Mouse (Mus musculus) cerebellum, adult 2 months (tissue): ENCODE measurements around the gene Topors. TPM values are rescaled to one million over a fixed set of nuclear protein-coding genes. Genes with fewer than 3 reads are reported as not detected.

Source experiments
- DNase-seq, 2 experiments: peaks; one replicate each; pipeline ENCODE4 v3.0.0; 2021
- H3K27ac ChIP-seq: fragments of 200-500 bp; 2 replicates; pipeline ENCODE4 v1.5.1; 2012; ENCODE audit warnings: low read length, control low read depth, inconsistent platforms; ENCODE audit not compliant: insufficient read depth
- H3K27me3 ChIP-seq: fragments of 200-500 bp; 2 replicates; pipeline ENCODE4 v1.6.1; 2012; ENCODE audit warnings: inconsistent platforms, mild to moderate bottlenecking, low read length, moderate library complexity; ENCODE audit not compliant: control insufficient read depth, insufficient read depth
- H3K4me1 ChIP-seq: fragments of 200-500 bp; 2 replicates; pipeline ENCODE4 v1.6.1; 2011; ENCODE audit warnings: low read length; ENCODE audit not compliant: control insufficient read depth, insufficient read depth
- H3K4me3 ChIP-seq: fragments of 200-500 bp; replicated peaks from 2 replicates; pipeline ENCODE3; 2011; ENCODE audit warnings: mild to moderate bottlenecking, low read depth, low read length, control low read depth; ENCODE audit not compliant: insufficient read depth
- CTCF ChIP-seq: fragments of 200-500 bp; IDR thresholded peaks from 2 replicates; pipeline ENCODE4 v1.5.1; 2011; ENCODE audit warnings: low read depth, mild to moderate bottlenecking, control low read depth, low read length, moderate library complexity, borderline replicate concordance; ENCODE audit not compliant: insufficient read depth
- POLR2A ChIP-seq: fragments of 200-500 bp; IDR thresholded peaks from 2 replicates; pipeline ENCODE4 v1.6.1; 2011; ENCODE audit warnings: low read length, control low read depth, borderline replicate concordance; ENCODE audit not compliant: insufficient read depth
- WGBS: fragments of 180-500 bp; shearing (Covaris S2); methylation state at CpG from one replicate; pipeline ENCODE4 v1.1.7; 2018; 5-methylcytosine and 5-hydroxymethylcytosine counted together
- polyA plus RNA-seq: library from polyadenylated mRNA; depleted of rRNA; stranded (reverse); fragments of >200 nt; gene quantifications from 2 replicates; pipeline ENCODE4 v1.2.3, GENCODE M21; 2012

Gene Topors
- polyA plus RNA-seq, 1 experiment, result 12.3 TPM

- TF ChIP-seq CTCF (no peak), POLR2A (no peak)
- Histone ChIP-seq H3K4me1 (no peaks in the 10 kb centered on the region), H3K27ac (no peak overlapping the region), H3K27me3 (no peaks in the 10 kb centered on the region), H3K4me3 (no peak overlapping the region)
- WGBS, result 95% methylated on average over 7 of the region's 7 CpGs
- DNase-seq, result no peak
Measured at GRCm38 (mm10) chr4:40233062-40233664, 36.5 kb downstream of the Topors start.

GRCm38 (mm10) chr4:40229723-40230122, 39.9 kb downstream of the Topors start:
- 86% methylated on average over 6 of the region's 6 CpGs for WGBS

DNA sequence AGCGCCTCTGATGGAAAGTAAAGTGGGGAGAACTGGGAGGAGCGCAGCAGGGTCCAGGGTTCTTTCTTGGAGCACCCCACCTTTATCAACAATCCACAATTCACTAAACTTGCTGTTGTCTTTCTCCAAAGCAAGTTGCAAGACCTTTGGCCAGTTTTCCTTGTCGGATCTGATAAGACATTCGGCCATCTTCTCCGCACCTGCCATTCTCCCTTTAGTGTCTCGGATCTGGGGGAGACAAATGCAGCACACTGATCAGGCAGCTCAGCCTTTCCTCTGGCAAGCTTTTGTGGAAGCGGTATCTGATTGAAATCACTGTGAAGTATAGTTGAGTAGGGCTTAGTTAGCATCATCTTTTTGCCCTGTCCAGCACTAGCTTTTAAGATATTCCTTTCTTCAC, 41.8 kb downstream of the Topors start:
- DNase-seq, result no peak
- TF ChIP-seq CTCF (no peak), POLR2A (no peak)
- Histone ChIP-seq H3K27me3 (no peaks in the 10 kb centered on the region), H3K27ac (no peak overlapping the region), H3K4me3 (no peak overlapping the region), H3K4me1 (no peaks in the 10 kb centered on the region)
- 89% methylated on average over 7 of the region's 7 CpGs for WGBS

More at GRCm38 (mm10) chr4:40229723-40230122, 39.9 kb downstream of the Topors start:
- H3K27ac ChIP-seq, result no peak overlapping the region
- no peaks in the 10 kb centered on the region for H3K4me1 ChIP-seq
- no peaks in the 10 kb centered on the region for H3K27me3 ChIP-seq
- no peak overlapping the region for H3K4me3 ChIP-seq
- TF ChIP-seq CTCF (no peak), POLR2A (no peak)
- DNase-seq, result no peak

GRCm38 (mm10) chr4:40227131-40227530, 42.5 kb downstream of the Topors start:
- Histone ChIP-seq H3K27me3 (no peaks in the 10 kb centered on the region), H3K4me3 (no peak overlapping the region), H3K4me1 (no peaks in the 10 kb centered on the region), H3K27ac (no peak overlapping the region)
- 79% methylated on average over 11 of the region's 11 CpGs for WGBS
- TF ChIP-seq POLR2A (no peak), CTCF (no peak)
- no peak for DNase-seq

GRCm38 (mm10) chr4:40226095-40226494, 43.6 kb downstream of the Topors start:
- TF ChIP-seq POLR2A (no peak), CTCF (no peak)
- no peak for DNase-seq
- WGBS, result 75% methylated on average over 5 of the region's 5 CpGs
- no peak overlapping the region for H3K27ac ChIP-seq
- H3K4me3 ChIP-seq, result no peak overlapping the region
- no peaks in the 10 kb centered on the region for H3K27me3 ChIP-seq
- H3K4me1 ChIP-seq, result no peaks in the 10 kb centered on the region

DNA sequence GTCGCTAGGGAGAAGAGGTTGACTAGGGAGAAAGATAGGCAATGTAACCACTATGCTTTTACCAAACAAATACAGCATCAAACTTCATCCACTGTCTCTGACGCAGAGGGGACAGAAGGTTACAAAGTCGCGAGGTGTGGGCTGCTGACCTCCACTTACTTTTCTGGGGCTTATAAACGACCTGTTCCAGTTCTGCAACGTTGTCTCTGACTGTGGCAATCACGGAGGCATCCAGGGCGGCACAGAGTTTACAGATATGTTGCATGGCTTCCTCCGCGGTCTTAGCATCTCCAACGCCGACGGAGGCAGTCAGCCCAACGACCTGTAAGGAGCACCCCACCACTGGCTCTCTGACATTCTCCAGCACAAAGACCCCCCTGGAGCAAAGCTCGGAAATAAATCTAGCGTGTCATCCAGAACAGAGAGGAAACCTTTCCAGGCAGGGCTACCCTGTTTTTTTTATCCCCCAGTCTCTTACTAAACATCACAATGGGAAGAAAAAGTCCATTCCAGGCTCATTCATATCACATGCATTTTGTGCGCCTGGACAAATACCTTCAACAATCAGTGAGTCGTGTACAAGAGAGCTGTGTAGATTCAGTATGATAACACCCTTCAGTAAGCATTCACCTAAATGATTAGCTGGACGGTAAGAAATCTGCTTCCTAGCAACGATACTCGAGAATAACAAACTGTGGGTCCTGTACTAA, 47.6 kb downstream of the Topors start:
- no peaks in the 10 kb centered on the region for H3K4me1 ChIP-seq
- H3K4me3 ChIP-seq, result no peak overlapping the region
- H3K27ac ChIP-seq, result no peak overlapping the region
- TF ChIP-seq POLR2A, result no peak
- no peak for TF ChIP-seq CTCF
- DNase-seq, result no peak
- 36% methylated on average over 21 of the region's 21 CpGs for whole genome bisulfite sequencing
- no peaks in the 10 kb centered on the region for H3K27me3 ChIP-seq

GRCm38 (mm10) chr4:40221004-40221760, 48.5 kb downstream of the Topors start:
- Histone ChIP-seq H3K4me1 (no peaks in the 10 kb centered on the region), H3K4me3 (no peak overlapping the region), H3K27ac (no peak overlapping the region), H3K27me3 (no peaks in the 10 kb centered on the region)
- 50% methylated on average over 14 of the region's 14 CpGs for WGBS
- TF ChIP-seq POLR2A, result no peak
- no peak for TF ChIP-seq CTCF
- DNase-seq, result no peak

DNA sequence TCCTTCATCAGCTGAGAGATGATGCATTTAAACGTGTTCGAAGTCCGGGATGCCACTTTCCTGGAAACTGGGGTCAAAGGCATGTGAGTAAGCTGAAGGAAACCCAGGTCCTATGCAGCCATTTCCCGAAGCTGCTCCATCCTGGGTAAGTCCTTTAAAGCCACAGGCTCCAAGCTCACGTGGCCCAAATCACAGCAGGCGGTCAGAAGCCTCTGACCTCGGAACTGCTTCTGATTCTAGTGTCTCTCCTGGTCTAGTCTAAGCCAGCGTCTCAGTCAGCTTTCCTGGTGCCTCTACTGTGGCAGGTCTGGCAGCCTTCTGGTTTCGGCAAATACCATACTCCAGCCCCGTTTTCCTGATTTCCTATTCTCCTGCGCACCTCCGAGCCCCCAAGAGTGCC, 49.2 kb downstream of the Topors start:
- no peak for DNase-seq
- TF ChIP-seq CTCF (no peak), POLR2A (no peak)
- H3K4me1 ChIP-seq, result no peaks in the 10 kb centered on the region
- WGBS, result 23% methylated on average over 12 of the region's 12 CpGs
- no peak overlapping the region for H3K27ac ChIP-seq
- no peaks in the 10 kb centered on the region for H3K27me3 ChIP-seq
- H3K4me3 ChIP-seq, result no peak overlapping the region
